Comparison of ENCODE assay signal across 8 mouse cellular contexts in the genomic region with DNA sequence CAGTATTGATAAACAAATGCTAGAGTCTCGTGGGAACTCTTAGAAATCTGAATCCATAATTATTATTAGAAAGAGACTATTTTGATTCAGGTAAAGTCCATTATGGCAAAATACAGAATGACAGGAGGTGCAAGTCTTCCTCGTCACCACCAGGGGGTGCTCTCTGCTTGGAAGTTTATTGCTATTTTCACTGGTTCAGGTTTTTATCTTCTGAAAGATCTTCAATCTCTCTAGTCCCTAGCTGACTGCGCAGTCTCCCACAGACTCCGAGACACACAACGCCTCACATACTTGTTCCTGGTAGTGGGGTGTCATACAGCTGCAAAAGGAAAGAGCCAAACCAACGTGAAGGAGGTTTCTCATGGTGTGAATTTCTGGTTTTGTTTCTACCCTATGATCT. TPM values are rescaled to one million over a fixed set of nuclear protein-coding genes. Genes with fewer than 3 reads are reported as not detected.
DNase-seq lines count a peak whose midpoint lies in the region; ATAC-seq and TF ChIP-seq lines count a peak whose summit lies in the region.

No protein-coding gene starts in this region.

- no peaks in the 10 kb centered on the region for H3K27me3 ChIP-seq in testis, adult 2 months (ENCODE audit: control insufficient read depth, insufficient read depth, low read length)
- no peaks in the 10 kb centered on the region for H3K27me3 ChIP-seq in intestine, embryonic 15.5 days (replicated peaks)

- no peaks in the 10 kb centered on the region for H3K9me3 ChIP-seq in intestine, embryonic 15.5 days

- no peak overlapping the region for H3K9ac ChIP-seq in intestine, embryonic 15.5 days

- no peaks in the 10 kb centered on the region for H3K36me3 ChIP-seq in testis, adult 2 months (ENCODE audit: control insufficient read depth, insufficient read depth, low read length)
- no peaks in the 10 kb centered on the region; the same call in 1 of the 2 replicates for H3K36me3 ChIP-seq in intestine, embryonic 15.5 days

- WGBS in intestine, embryonic 15.5 days = 16% methylated on average over 6 of the region's 6 CpGs

- peak; percentile 56; the same call in 1 of the 2 replicates for ATAC-seq in intestine, embryonic 15.5 days

- no peak overlapping the region for H3K4me2 ChIP-seq in intestine, embryonic 15.5 days (replicated peaks)

- TF ChIP-seq CTCF in testis, adult 2 months (IDR thresholded peaks at IDR 0.05; ENCODE audit: control insufficient read depth, insufficient read depth, insufficient replicate concordance, low read depth, low read length) = peak; percentile 7; the same call in 1 of the 2 replicates

- no peak overlapping the region for H3K4me3 ChIP-seq in testis, adult 2 months (ENCODE audit: control insufficient read depth, low read depth, low read length)
- H3K4me3 ChIP-seq in intestine, embryonic 15.5 days (replicated peaks) = no peak overlapping the region

- DNase-seq in adrenal gland, adult (ENCODE audit: inconsistent age in 2 of 2, low spot score in 1 of 2) = peak; percentile 36 to 79
- no peak for DNase-seq in adrenal gland, adult 8-10 months
- DNase-seq in testis, postnatal 14 days (ENCODE audit: low spot score) = no peak
- DNase-seq in embryo, embryonic 11 days = peak; percentile 62
- DNase-seq in lung, postnatal 14 days = peak; percentile 50
- DNase-seq in retina, postnatal 1 day = peak; percentile 61

- H3K27ac ChIP-seq in testis, adult 2 months (ENCODE audit: control insufficient read depth, insufficient read depth, low read depth, low read length) = no peak overlapping the region
- H3K27ac ChIP-seq in intestine, embryonic 15.5 days = no peak overlapping the region

- TF ChIP-seq POLR2A in testis, adult 2 months (IDR thresholded peaks at IDR 0.05; ENCODE audit: control insufficient read depth, low read depth, low read length) = no peak

- no peaks in the 10 kb centered on the region for H3K4me1 ChIP-seq in testis, adult 2 months (ENCODE audit: control insufficient read depth, insufficient read depth, low read length)
- H3K4me1 ChIP-seq in intestine, embryonic 15.5 days (replicated peaks) = no peaks in the 10 kb centered on the region

RNA-seq across cellular contexts. Expression of gene Smap2, which starts 30.6 kb away (rescaled TPM):
- total RNA-seq in adrenal gland, adult 8-10 months (2022) = 10 to 100 TPM; 36.5 to 42.7 (median 40.3) TPM
- 14.1 and 17.2 TPM in 2 replicates for polyA plus RNA-seq in testis, adult 2 months (2012; rRNA removed)
- 15.1 and 16.1 TPM in 2 replicates for polyA plus RNA-seq in intestine, embryonic 15.5 days (2015; fragmentation: Nextera tagmentation; extraction: Ambion mirVana)

RNA-seq across cellular contexts. Expression of gene Zfp69, which starts 34.9 kb away (rescaled TPM):
- 1 to 10 TPM; 1.5 to 3.4 (median 2.9) TPM for total RNA-seq in adrenal gland, adult 8-10 months (2022)
- polyA plus RNA-seq in testis, adult 2 months (2012; rRNA removed) = 1.8 and 2.4 TPM in 2 replicates
- polyA plus RNA-seq in intestine, embryonic 15.5 days (2015; fragmentation: Nextera tagmentation; extraction: Ambion mirVana) = 6.0 and 6.3 TPM in 2 replicates

RNA-seq across cellular contexts. Expression of gene Col9a2, which starts 52.7 kb away (rescaled TPM):
- under 1 TPM; 0.40 to 0.78 (median 0.57) TPM for total RNA-seq in adrenal gland, adult 8-10 months (2022)
- polyA plus RNA-seq in testis, adult 2 months (2012; rRNA removed) = 0.04 and 0.10 TPM in 2 replicates
- 11.1 and 12.0 TPM in 2 replicates for polyA plus RNA-seq in intestine, embryonic 15.5 days (2015; fragmentation: Nextera tagmentation; extraction: Ambion mirVana)

Comparison
In these comparisons a context has a peak if more than half of its experiments do, and no peak if none do; other contexts are left out.
1. DNase-seq: peak in adrenal gland, adult (2 of 2), embryo, embryonic 11 days (single experiment), lung, postnatal 14 days (single experiment) and retina, postnatal 1 day (single experiment); none in adrenal gland, adult 8-10 months (single experiment) and testis, postnatal 14 days (single experiment).
2. RNA of gene Col9a2, which starts 52.7 kb away (polyA plus RNA-seq): 11.1 to 12.0 TPM in intestine, embryonic 15.5 days; 0.04 to 0.10 TPM in testis, adult 2 months; every median in the first group is over 10 times any median in the second.